Comparison of ENCODE assay signal across 8 mouse cellular contexts in the genomic region with DNA sequence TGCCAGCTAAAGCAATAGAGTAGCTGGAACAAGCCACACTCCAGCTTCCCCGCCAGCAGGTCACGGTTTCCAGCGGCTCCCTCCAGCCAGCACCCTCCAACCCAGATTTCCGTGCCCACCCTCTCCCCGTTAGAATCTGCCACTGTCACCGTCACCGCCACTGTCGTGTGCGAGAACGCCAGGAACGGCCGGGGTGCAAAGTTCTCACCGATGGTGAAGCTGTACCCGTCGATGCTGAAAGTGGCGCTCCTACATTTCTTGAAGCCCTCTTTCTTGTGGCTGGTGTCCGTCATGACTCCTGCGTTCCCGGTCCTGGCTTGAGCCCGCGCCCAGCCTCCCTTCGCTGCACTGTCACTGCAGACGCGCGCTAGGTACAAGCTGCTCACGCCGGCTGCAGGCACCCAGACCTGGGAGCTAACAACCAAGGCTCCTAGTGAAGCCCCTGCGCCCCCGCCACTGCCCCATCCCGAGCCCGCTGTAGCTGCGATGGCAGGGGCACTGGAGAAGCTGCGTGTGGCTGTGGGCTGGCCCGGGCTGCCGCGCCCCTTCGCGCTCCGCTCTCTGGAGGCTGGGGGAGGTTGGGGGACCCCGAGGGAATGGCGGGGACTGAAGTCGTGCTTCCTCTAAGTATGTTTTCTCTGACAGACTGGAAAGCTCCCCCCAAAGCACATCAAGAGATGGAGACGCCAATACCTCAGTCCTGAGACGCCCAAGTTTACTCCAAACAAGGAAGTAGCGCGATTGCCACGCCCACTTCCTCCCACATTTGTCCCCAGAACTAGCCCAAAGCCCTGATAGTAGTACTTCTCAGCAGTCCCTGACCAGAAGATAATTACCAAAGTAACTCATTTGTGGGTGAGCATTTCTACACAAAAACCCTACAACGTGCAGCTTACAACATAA. TPM values are rescaled to one million over a fixed set of nuclear protein-coding genes. Genes with fewer than 3 reads are reported as not detected.
DNase-seq lines count a peak whose midpoint lies in the region; ATAC-seq and TF ChIP-seq lines count a peak whose summit lies in the region.

Gene Pde1c (minus strand): TSS at position 634 of the 903 bp plus-strand sequence.

- H3K4me3 ChIP-seq in erythroblast, embryonic 14.5 days (replicated peaks) = peak within 1 kb of the TSS; percentile 57
- peak within 1 kb of the TSS; percentile 54 for H3K4me3 ChIP-seq in bone marrow, adult 2 months (replicated peaks; ENCODE audit: control insufficient read depth, low read depth, low read length)
- H3K4me3 ChIP-seq in forebrain, embryonic 10.5 days = peak within 1 kb of the TSS; percentile 81
- H3K4me3 ChIP-seq in hindbrain, embryonic 10.5 days = peak within 1 kb of the TSS; percentile 77
- H3K4me3 ChIP-seq in limb, embryonic 10.5 days = peak within 1 kb of the TSS; percentile 75

- peaks cover 6% of the 10 kb centered on the region for H3K4me1 ChIP-seq in erythroblast, embryonic 14.5 days (ENCODE audit: control insufficient read depth)
- H3K4me1 ChIP-seq in bone marrow, adult 2 months (ENCODE audit: control insufficient read depth, insufficient read depth, low read length) = no peaks in the 10 kb centered on the region
- H3K4me1 ChIP-seq in forebrain, embryonic 10.5 days = peaks cover 10% of the 10 kb centered on the region; the same call in 1 of the 2 replicates
- H3K4me1 ChIP-seq in hindbrain, embryonic 10.5 days (replicated peaks) = peaks cover 6% of the 10 kb centered on the region; the same call in 1 of the 2 replicates
- H3K4me1 ChIP-seq in limb, embryonic 10.5 days = no peaks in the 10 kb centered on the region

- H3K36me3 ChIP-seq in erythroblast, embryonic 14.5 days (ENCODE audit: control insufficient read depth) = no peaks in the 10 kb centered on the region
- H3K36me3 ChIP-seq in forebrain, embryonic 10.5 days (replicated peaks) = no peaks in the 10 kb centered on the region
- no peaks in the 10 kb centered on the region for H3K36me3 ChIP-seq in hindbrain, embryonic 10.5 days
- no peaks in the 10 kb centered on the region for H3K36me3 ChIP-seq in limb, embryonic 10.5 days
- H3K36me3 ChIP-seq in splenic B cell, adult 2 months (ENCODE audit: control insufficient read depth, insufficient read depth, low read length, poor library complexity, severe bottlenecking) = no peaks in the 10 kb centered on the region

- ATAC-seq in erythroblast, adult 5-6 weeks (replicated peaks; ENCODE audit: low FRiP score, poor library complexity, severe bottlenecking) = no peak

- no peak for TF ChIP-seq POLR2A in bone marrow, adult 2 months (IDR thresholded peaks at IDR 0.05; ENCODE audit: borderline replicate concordance, control insufficient read depth, low read depth, low read length)

- no peak for TF ChIP-seq CTCF in bone marrow, adult 2 months (IDR thresholded peaks at IDR 0.05; ENCODE audit: control insufficient read depth, insufficient read depth, low read length)

- WGBS in bone marrow, adult 2 months = under 1% methylated on average over 48 of the region's 48 CpGs
- whole genome bisulfite sequencing in forebrain, embryonic 10.5 days = under 1% methylated on average over 48 of the region's 48 CpGs
- under 1% methylated on average over 48 of the region's 48 CpGs for WGBS in hindbrain, embryonic 10.5 days
- WGBS in limb, embryonic 10.5 days = 1% methylated on average over 48 of the region's 48 CpGs

- H3K27ac ChIP-seq in bone marrow, adult 2 months (ENCODE audit: control insufficient read depth, insufficient read depth, low read depth, low read length, poor library complexity) = no peak within 1 kb of the TSS
- peak within 1 kb of the TSS; percentile 77 for H3K27ac ChIP-seq in forebrain, embryonic 10.5 days
- H3K27ac ChIP-seq in hindbrain, embryonic 10.5 days = peak within 1 kb of the TSS; percentile 80
- H3K27ac ChIP-seq in limb, embryonic 10.5 days = peak within 1 kb of the TSS; percentile 72

- peaks cover 12% of the 10 kb centered on the region for H3K27me3 ChIP-seq in erythroblast, embryonic 14.5 days (ENCODE audit: control insufficient read depth)
- peaks cover 17% of the 10 kb centered on the region for H3K27me3 ChIP-seq in forebrain, embryonic 10.5 days (ENCODE audit: poor library complexity, severe bottlenecking)
- peaks cover 8% of the 10 kb centered on the region for H3K27me3 ChIP-seq in hindbrain, embryonic 10.5 days (ENCODE audit: insufficient read depth, poor library complexity, severe bottlenecking)
- peaks cover 10% of the 10 kb centered on the region; the same call in 1 of the 2 replicates for H3K27me3 ChIP-seq in limb, embryonic 10.5 days (ENCODE audit: low read depth, poor library complexity, severe bottlenecking)
- peaks cover 2% of the 10 kb centered on the region; the same call in 1 of the 2 replicates for H3K27me3 ChIP-seq in splenic B cell, adult 2 months (ENCODE audit: control insufficient read depth, insufficient read depth, low read length, poor library complexity, severe bottlenecking)

- no peaks in the 10 kb centered on the region for H3K9me3 ChIP-seq in erythroblast, embryonic 14.5 days (ENCODE audit: control insufficient read depth, low read length)
- no peaks in the 10 kb centered on the region for H3K9me3 ChIP-seq in forebrain, embryonic 10.5 days
- no peaks in the 10 kb centered on the region for H3K9me3 ChIP-seq in hindbrain, embryonic 10.5 days
- no peaks in the 10 kb centered on the region for H3K9me3 ChIP-seq in limb, embryonic 10.5 days (replicated peaks)

- DNase-seq in forebrain, embryonic 10.5 days (ENCODE audit: extremely low spot score, low spot score) = peak; percentile 55
- peak; percentile 54 for DNase-seq in hindbrain, embryonic 10.5 days (ENCODE audit: low spot score)
- DNase-seq in limb, embryonic 10.5 days (ENCODE audit: low spot score) = peak; percentile 60
- DNase-seq in mesoderm, embryonic 11.5 days (ENCODE audit: low read depth, low spot score) = peak; percentile 30
- peak; percentile 15 for DNase-seq in splenic B cell, adult 2 months (ENCODE audit: low read depth, low spot score)

RNA-seq across cellular contexts. Expression of gene Pde1c, which starts in this region (rescaled TPM):
- 0.01 TPM in 1 of 2 replicates, not detected in the other for polyA plus RNA-seq in erythroblast, embryonic 14.5 days (2012)
- total RNA-seq in erythroblast, adult 5-6 weeks (2015; ENCODE audit: low replicate concordance) = 0.42 and 2.1 TPM in 2 replicates
- 0.28 and 0.85 TPM in 2 replicates for total RNA-seq in erythroblast, adult 5-6 weeks (2017; ENCODE audit: low replicate concordance)
- 0.25 and 1.5 TPM in 2 replicates for polyA plus RNA-seq in bone marrow, adult 2 months (2011; ENCODE audit: insufficient read depth, insufficient read length, low replicate concordance, missing spikeins)
- polyA plus RNA-seq in forebrain, embryonic 10.5 days (2016; fragmentation: Nextera tagmentation; extraction: Ambion mirVana) = 2.8 and 2.9 TPM in 2 replicates
- polyA plus RNA-seq in hindbrain, embryonic 10.5 days (2016; fragmentation: Nextera tagmentation; extraction: Ambion mirVana) = 3.5 and 3.9 TPM in 2 replicates
- 0.79 and 1.1 TPM in 2 replicates for polyA plus RNA-seq in limb, embryonic 10.5 days (2016; fragmentation: Nextera tagmentation; extraction: Ambion mirVana)
